Mouse (Mus musculus): ENCODE measurements around the gene Snx5. TPM values are rescaled to one million over a fixed set of nuclear protein-coding genes. Genes with fewer than 3 reads are reported as not detected.

Snx5 gene
- polyA plus RNA-seq, 1 experiment from 2014 or later = 115 TPM

- H3K9ac ChIP-seq (ENCODE audit: low read depth, low read length) = no peak overlapping the region
- H3K4me2 ChIP-seq = no peak overlapping the region
- H3K9me3 ChIP-seq (replicated peaks; ENCODE audit: control insufficient read depth, low read length) = no peaks in the 10 kb centered on the region
- H3K4me3 ChIP-seq (ENCODE audit: low read depth, low read length) = no peak overlapping the region
- WGBS (ENCODE audit: insufficient replicate concordance) = 61% methylated on average over 2 of the region's 2 CpGs
- no peaks in the 10 kb centered on the region for H3K4me1 ChIP-seq (ENCODE audit: control insufficient read depth, insufficient read depth, low read length)
- no peaks in the 10 kb centered on the region for H3K27me3 ChIP-seq (ENCODE audit: control insufficient read depth, insufficient read depth, low read length)
- H3K27ac ChIP-seq (ENCODE audit: low read depth, low read length) = no peak overlapping the region
- H3K36me3 ChIP-seq (ENCODE audit: control insufficient read depth, insufficient read depth, low read length) = no peaks in the 10 kb centered on the region
- ATAC-seq (replicated peaks; ENCODE audit: insufficient number of reproducible peaks, low FRiP score, low TSS enrichment) = no peak
These were observed 31.4 kb downstream of the Snx5 start for GRCm38 (mm10) chr2:144239318-144239717.

GRCm38 (mm10) chr2:144238341-144238740 lies 32.4 kb downstream of the Snx5 start:
- Histone ChIP-seq H3K27ac (ENCODE audit: low read depth, low read length) (no peak overlapping the region), H3K9ac (ENCODE audit: low read depth, low read length) (no peak overlapping the region), H3K9me3 (replicated peaks; ENCODE audit: control insufficient read depth, low read length) (no peaks in the 10 kb centered on the region), H3K4me2 (no peak overlapping the region), H3K36me3 (ENCODE audit: control insufficient read depth, insufficient read depth, low read length) (no peaks in the 10 kb centered on the region), H3K4me1 (ENCODE audit: control insufficient read depth, insufficient read depth, low read length) (no peaks in the 10 kb centered on the region), H3K4me3 (ENCODE audit: low read depth, low read length) (no peak overlapping the region), H3K27me3 (ENCODE audit: control insufficient read depth, insufficient read depth, low read length) (no peaks in the 10 kb centered on the region)
- 76% methylated on average over 6 of the region's 6 CpGs for WGBS (ENCODE audit: insufficient replicate concordance)
- no peak for ATAC-seq (replicated peaks; ENCODE audit: insufficient number of reproducible peaks, low FRiP score, low TSS enrichment)

GRCm38 (mm10) chr2:144236791-144237584 lies 33.7 kb downstream of the Snx5 start:
- WGBS (ENCODE audit: insufficient replicate concordance) = 60% methylated on average over 9 of the region's 9 CpGs
- Histone ChIP-seq H3K9me3 (replicated peaks; ENCODE audit: control insufficient read depth, low read length) (no peaks in the 10 kb centered on the region), H3K4me2 (no peak overlapping the region)

GRCm38 (mm10) chr2:144235776-144236175 lies 34.9 kb downstream of the Snx5 start:
- 65% methylated on average over 3 of the region's 3 CpGs for WGBS (ENCODE audit: insufficient replicate concordance)

More at GRCm38 (mm10) chr2:144236791-144237584, 33.7 kb downstream of the Snx5 start:
- Histone ChIP-seq H3K27me3 (ENCODE audit: control insufficient read depth, insufficient read depth, low read length) (no peaks in the 10 kb centered on the region), H3K4me1 (ENCODE audit: control insufficient read depth, insufficient read depth, low read length) (no peaks in the 10 kb centered on the region), H3K36me3 (ENCODE audit: control insufficient read depth, insufficient read depth, low read length) (no peaks in the 10 kb centered on the region), H3K9ac (ENCODE audit: low read depth, low read length) (no peak overlapping the region), H3K27ac (ENCODE audit: low read depth, low read length) (no peak overlapping the region), H3K4me3 (ENCODE audit: low read depth, low read length) (no peak overlapping the region)
- ATAC-seq (replicated peaks; ENCODE audit: insufficient number of reproducible peaks, low FRiP score, low TSS enrichment) = no peak

GRCm38 (mm10) chr2:144233534-144233933 lies 37.2 kb downstream of the Snx5 start:
- no peak overlapping the region for H3K4me2 ChIP-seq
- 67% methylated on average over 3 of the region's 3 CpGs for WGBS (ENCODE audit: insufficient replicate concordance)
- no peak overlapping the region for H3K9ac ChIP-seq (ENCODE audit: low read depth, low read length)

More at GRCm38 (mm10) chr2:144235776-144236175, 34.9 kb downstream of the Snx5 start:
- no peak overlapping the region for H3K9ac ChIP-seq (ENCODE audit: low read depth, low read length)
- H3K9me3 ChIP-seq (replicated peaks; ENCODE audit: control insufficient read depth, low read length) = no peaks in the 10 kb centered on the region
- no peaks in the 10 kb centered on the region for H3K27me3 ChIP-seq (ENCODE audit: control insufficient read depth, insufficient read depth, low read length)
- H3K27ac ChIP-seq (ENCODE audit: low read depth, low read length) = no peak overlapping the region
- no peaks in the 10 kb centered on the region for H3K36me3 ChIP-seq (ENCODE audit: control insufficient read depth, insufficient read depth, low read length)
- H3K4me1 ChIP-seq (ENCODE audit: control insufficient read depth, insufficient read depth, low read length) = no peaks in the 10 kb centered on the region
- no peak overlapping the region for H3K4me2 ChIP-seq
- ATAC-seq (replicated peaks; ENCODE audit: insufficient number of reproducible peaks, low FRiP score, low TSS enrichment) = no peak
- no peak overlapping the region for H3K4me3 ChIP-seq (ENCODE audit: low read depth, low read length)

GRCm38 (mm10) chr2:144231115-144231514 lies 39.6 kb downstream of the Snx5 start:
- Histone ChIP-seq H3K27ac (ENCODE audit: low read depth, low read length) (no peak overlapping the region), H3K4me3 (ENCODE audit: low read depth, low read length) (no peak overlapping the region), H3K4me1 (ENCODE audit: control insufficient read depth, insufficient read depth, low read length) (no peaks in the 10 kb centered on the region; the same call in 1 of the 2 replicates), H3K9me3 (replicated peaks; ENCODE audit: control insufficient read depth, low read length) (no peaks in the 10 kb centered on the region), H3K27me3 (ENCODE audit: control insufficient read depth, insufficient read depth, low read length) (no peaks in the 10 kb centered on the region), H3K9ac (ENCODE audit: low read depth, low read length) (no peak overlapping the region), H3K36me3 (ENCODE audit: control insufficient read depth, insufficient read depth, low read length) (no peaks in the 10 kb centered on the region), H3K4me2 (no peak overlapping the region)
- no peak for ATAC-seq (replicated peaks; ENCODE audit: insufficient number of reproducible peaks, low FRiP score, low TSS enrichment)
- 63% methylated on average over 5 of the region's 5 CpGs for WGBS (ENCODE audit: insufficient replicate concordance)

More at GRCm38 (mm10) chr2:144233534-144233933, 37.2 kb downstream of the Snx5 start:
- ATAC-seq (replicated peaks; ENCODE audit: insufficient number of reproducible peaks, low FRiP score, low TSS enrichment) = no peak
- no peak overlapping the region for H3K27ac ChIP-seq (ENCODE audit: low read depth, low read length)
- no peak overlapping the region for H3K4me3 ChIP-seq (ENCODE audit: low read depth, low read length)
- H3K27me3 ChIP-seq (ENCODE audit: control insufficient read depth, insufficient read depth, low read length) = no peaks in the 10 kb centered on the region
- H3K4me1 ChIP-seq (ENCODE audit: control insufficient read depth, insufficient read depth, low read length) = no peaks in the 10 kb centered on the region; the same call in 1 of the 2 replicates
- H3K9me3 ChIP-seq (replicated peaks; ENCODE audit: control insufficient read depth, low read length) = no peaks in the 10 kb centered on the region
- H3K36me3 ChIP-seq (ENCODE audit: control insufficient read depth, insufficient read depth, low read length) = no peaks in the 10 kb centered on the region

GRCm38 (mm10) chr2:144230498-144230897 lies 40.2 kb downstream of the Snx5 start:
- Histone ChIP-seq H3K4me2 (peak overlapping the region; percentile 9; the same call in 1 of the 2 replicates), H3K27ac (ENCODE audit: low read depth, low read length) (no peak overlapping the region), H3K4me1 (ENCODE audit: control insufficient read depth, insufficient read depth, low read length) (no peaks in the 10 kb centered on the region; the same call in 1 of the 2 replicates), H3K9ac (ENCODE audit: low read depth, low read length) (no peak overlapping the region), H3K4me3 (ENCODE audit: low read depth, low read length) (no peak overlapping the region), H3K9me3 (replicated peaks; ENCODE audit: control insufficient read depth, low read length) (no peaks in the 10 kb centered on the region), H3K27me3 (ENCODE audit: control insufficient read depth, insufficient read depth, low read length) (no peaks in the 10 kb centered on the region), H3K36me3 (ENCODE audit: control insufficient read depth, insufficient read depth, low read length) (no peaks in the 10 kb centered on the region)
- WGBS (ENCODE audit: insufficient replicate concordance) = 17% methylated on average over 7 of the region's 7 CpGs
- ATAC-seq (replicated peaks; ENCODE audit: insufficient number of reproducible peaks, low FRiP score, low TSS enrichment) = no peak

GRCm38 (mm10) chr2:144229647-144230046 lies 41.1 kb downstream of the Snx5 start:
- Histone ChIP-seq H3K4me1 (ENCODE audit: control insufficient read depth, insufficient read depth, low read length) (no peaks in the 10 kb centered on the region; the same call in 1 of the 2 replicates), H3K9me3 (replicated peaks; ENCODE audit: control insufficient read depth, low read length) (no peaks in the 10 kb centered on the region), H3K27me3 (ENCODE audit: control insufficient read depth, insufficient read depth, low read length) (no peaks in the 10 kb centered on the region), H3K4me3 (ENCODE audit: low read depth, low read length) (no peak overlapping the region), H3K36me3 (ENCODE audit: control insufficient read depth, insufficient read depth, low read length) (no peaks in the 10 kb centered on the region), H3K27ac (ENCODE audit: low read depth, low read length) (no peak overlapping the region), H3K9ac (ENCODE audit: low read depth, low read length) (no peak overlapping the region), H3K4me2 (no peak overlapping the region)
- no peak for ATAC-seq (replicated peaks; ENCODE audit: insufficient number of reproducible peaks, low FRiP score, low TSS enrichment)
- WGBS (ENCODE audit: insufficient replicate concordance) = 82% methylated on average over 14 of the region's 14 CpGs
